Mouse (Mus musculus) kidney, adult 8-10 months (tissue): ENCODE measurements around the gene Sumo1.
"Not testable (repeated sequence)": the region's sequence is repeated elsewhere in the genome, so short reads cannot be mapped to it uniquely, and the experiment has no call there.

Experiments used
- DNase-seq, 2 experiments: peaks; one replicate each; pipeline ENCODE4 v3.0.0; 2022

The Sumo1 gene

GRCm38 (mm10) chr1:59633056-59633455 is 37.6 kb downstream of the Sumo1 start:
- DNase-seq, result no peak

DNA sequence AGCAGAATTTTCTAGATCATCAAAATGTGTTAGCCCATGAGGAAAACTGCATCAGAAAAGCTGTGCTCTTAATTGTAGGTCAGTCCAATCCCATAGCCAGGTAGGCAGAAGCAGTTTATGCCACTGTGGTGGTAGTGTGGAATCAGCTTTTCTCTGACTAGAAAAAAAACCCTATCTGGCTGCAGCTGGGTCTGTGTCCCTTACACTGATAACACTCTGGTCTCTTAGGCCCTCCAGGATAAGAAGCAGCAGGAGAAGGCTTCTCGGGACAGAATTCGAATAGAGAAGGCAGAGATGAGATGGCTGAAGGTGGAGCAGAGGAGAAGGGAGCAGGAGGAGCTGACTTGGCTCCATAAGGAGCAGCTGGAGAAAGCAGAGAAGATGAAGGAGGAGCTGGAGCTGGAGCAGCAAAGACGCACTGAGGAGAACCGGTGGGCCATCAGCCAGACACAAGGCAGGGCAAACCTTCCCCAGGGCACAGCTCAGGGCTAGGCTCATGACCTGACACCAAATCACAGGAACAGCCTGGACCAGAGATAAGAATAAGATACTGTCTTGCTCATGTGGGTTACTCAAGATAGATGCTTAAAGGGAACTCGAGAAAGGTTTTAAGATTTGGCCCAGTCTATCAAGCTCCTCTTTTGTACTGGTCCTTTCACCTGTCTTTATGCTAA is 38.5 kb downstream of the Sumo1 start:
- no peak for DNase-seq

- DNase-seq, result not testable (repeated sequence)
Measured at GRCm38 (mm10) chr1:59630356-59630755, 40.3 kb downstream of the Sumo1 start.

- DNase-seq, result no peak
Measured at GRCm38 (mm10) chr1:59629194-59629593, 41.4 kb downstream of the Sumo1 start.

DNA sequence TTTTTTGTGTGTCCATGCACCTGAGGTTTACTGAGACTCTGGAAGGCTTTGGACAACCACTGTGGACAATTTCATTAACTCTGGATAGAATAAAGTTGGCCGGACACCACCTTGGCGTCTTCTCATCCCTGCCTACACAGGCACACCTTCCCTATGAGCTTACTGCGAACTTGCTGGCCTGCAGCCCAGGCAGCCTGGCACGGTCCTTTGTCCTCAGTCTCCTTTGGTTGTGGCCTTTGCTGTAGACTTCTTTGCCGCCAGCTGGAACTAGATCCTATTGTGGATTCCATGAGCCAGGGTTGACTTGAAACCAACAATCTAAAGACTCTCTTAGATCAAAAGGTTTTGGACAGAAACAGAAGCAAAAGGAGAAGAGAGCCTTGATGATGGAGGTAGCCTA is 45.2 kb downstream of the Sumo1 start:
- no peak for DNase-seq

DNA sequence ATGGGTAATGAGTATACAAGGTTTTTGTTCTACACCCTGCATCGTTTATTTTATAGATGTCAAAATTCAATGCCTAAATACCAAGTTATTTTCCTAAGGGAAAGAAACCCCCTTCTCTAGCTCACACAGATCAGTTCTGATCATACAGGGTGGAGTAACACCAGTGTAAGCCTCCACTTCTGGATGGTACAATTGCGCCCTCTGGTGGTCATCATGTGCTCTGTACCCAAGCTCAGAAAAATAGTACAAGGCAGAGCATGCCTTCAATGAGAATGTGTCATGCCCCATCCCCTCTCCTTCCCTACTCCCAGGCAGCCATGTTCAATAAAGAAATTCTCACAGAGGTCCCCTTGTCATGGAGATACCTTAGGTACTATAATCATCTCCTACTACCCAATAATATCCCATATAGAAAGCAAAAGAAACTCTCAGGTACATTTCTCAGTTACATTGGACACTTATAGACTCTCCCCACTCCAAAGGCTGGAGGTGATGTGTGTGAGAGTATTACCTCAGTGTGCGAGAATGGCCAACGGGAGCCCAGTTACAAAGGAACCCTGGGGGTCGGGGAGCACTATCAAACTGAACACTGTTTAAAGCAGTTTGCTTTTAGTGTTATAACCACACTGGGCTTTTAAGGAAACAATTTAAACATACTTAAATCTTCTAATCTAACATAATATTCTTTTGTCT is 47.2 kb downstream of the Sumo1 start:
- peak; percentile 55 to 67 for DNase-seq

DNA sequence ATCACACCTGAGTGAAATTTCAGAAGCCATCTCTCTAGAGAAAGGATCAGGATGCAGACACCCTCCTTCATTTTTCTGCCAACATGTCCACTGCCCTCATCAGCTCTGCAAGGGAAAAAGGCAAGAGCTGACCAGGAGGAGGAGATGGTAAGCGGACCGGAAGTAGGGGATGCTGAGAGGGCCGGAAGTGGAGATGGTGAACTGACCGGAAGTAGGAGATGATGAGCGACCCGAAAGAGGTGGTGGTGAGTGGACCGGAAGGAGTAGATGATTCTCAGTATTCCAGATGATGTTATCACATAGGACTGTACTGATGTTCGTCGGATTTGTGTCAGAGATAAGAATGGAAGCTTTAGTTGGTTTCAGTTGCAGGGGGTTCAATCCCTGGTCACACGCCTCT is 51.4 kb downstream of the Sumo1 start:
- no peak for DNase-seq

- no peak for DNase-seq
Measured at GRCm38 (mm10) chr1:59615021-59615420, 55.6 kb downstream of the Sumo1 start.

DNA sequence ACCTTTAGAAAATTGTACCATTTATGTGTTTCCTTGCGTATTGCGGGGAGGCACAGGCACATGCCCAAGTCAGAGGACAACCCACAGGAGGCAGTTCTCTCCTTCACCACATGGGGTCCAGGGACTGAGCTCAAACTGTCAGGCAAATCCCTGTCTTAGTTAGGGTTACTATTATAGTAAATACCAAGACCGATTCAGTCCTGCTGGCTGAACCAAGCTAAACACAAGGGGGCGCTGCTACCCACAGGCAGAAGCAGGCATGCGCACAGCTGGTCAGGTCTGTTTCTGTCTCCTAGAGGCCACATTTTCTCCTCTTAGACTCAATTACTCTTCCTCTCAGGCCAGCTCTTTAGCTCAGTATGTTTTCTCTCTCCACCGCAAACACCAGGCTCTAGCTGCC is 56.8 kb downstream of the Sumo1 start:
- peak; percentile 13 to 61 for DNase-seq

DNA sequence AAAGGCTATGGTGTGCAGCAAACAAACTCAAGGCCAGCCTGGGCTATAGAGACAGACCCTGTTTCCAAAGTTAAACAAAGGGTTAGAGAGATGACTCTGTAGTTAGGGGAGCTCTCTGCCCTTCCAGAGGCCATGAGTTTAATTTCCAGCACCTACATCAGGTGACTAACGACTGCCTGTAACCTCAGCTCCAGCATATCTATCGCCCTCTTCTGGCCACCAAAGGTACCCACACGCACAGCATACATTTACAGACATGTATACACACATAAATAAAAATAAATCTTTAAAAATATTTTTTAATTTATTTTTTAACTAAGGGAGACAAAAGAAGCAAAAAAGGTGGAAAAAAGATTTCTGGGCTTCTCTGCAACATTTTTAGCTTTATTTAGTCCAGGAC is 59.7 kb downstream of the Sumo1 start:
- DNase-seq, result no peak

DNA sequence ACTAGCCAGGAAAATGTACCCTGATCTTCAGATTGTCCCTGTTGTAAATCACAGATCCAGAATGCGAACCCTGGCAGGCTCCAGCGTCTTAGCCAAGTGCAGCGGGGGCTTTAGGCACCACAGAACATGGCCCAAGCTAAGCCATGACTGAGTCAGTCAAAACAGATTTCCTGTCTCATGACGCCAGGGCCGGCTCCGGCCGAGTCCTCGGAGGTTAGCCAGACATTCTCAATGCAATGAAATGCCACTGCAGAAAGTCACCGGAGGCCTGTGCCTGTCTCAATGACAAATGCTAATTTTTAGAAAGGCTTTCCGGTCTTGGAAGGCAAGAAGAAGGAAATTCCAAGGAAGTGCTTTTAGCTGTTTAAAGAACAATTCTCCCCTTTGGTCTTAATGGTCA is 60.7 kb downstream of the Sumo1 start:
- peak; percentile 47 to 52 for DNase-seq

DNA sequence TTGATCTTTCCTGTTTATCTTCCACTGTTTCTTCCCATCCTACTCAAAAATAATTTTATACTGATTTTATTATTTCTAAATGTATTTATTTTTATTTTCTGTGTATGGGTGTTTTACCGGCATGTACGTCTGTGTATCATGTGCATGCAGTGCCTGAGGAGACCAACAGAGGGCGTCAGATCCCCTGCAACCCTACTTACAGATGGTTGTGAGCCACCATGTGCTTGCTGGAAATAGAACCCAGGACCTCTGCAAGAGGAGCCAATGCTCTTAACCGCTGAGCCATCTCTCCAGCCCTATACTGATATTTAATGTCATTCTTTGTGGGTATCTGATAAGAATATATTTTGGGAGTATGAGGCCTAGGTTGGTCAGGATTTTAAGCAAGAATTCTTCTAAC is 61.2 kb downstream of the Sumo1 start:
- no peak for DNase-seq

DNA sequence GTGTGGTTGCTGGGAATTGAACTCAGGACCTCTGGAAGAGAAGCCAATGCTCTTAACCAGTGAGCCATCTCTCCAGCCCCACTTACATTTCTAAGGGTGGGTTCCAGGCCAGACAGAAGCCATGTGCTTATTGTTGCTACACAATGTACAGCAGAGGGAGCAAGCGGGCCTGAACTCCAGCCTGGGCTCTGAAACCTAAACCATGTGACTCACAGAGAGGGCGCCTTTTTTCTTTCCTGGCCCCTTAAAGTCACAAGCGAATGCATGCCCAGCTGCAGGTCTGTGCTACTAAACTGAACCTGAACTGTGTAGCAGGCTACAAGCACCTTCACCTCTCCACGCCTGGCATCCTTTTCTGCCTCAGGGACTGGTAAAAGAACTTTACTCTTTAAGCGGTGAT is 61.7 kb downstream of the Sumo1 start:
- DNase-seq, result no peak

DNA sequence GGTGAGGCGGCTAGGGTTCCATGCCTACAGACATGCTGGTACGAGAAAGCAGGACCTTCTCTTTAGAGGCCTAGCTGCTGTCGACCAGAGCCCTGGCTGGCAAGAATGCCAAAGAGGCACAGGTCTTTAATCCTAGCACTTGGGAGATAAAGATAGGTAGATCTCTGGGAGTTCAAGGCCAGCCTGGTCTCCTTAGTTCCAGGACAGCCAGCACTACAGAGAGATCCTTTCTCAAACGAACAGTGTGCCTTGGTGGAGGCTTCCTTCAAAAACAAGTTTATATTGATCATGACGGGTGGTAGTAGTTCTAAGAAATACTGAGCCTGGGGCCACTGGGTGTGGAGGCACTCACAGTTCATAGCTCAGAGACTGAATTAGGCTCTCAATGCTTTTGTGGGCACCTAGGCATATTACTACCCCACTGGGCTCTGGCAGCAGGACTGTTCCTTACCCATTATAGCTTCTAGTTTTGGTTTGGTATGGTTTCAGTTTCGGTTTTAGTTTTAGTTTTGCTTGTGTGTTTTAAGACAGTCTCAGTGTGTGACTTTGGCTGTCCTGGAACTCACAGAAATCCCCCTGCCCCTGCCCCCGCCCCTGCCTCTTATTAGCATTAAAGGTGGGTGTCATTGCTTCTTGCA is 62.4 kb downstream of the Sumo1 start:
- DNase-seq, result no peak

DNA sequence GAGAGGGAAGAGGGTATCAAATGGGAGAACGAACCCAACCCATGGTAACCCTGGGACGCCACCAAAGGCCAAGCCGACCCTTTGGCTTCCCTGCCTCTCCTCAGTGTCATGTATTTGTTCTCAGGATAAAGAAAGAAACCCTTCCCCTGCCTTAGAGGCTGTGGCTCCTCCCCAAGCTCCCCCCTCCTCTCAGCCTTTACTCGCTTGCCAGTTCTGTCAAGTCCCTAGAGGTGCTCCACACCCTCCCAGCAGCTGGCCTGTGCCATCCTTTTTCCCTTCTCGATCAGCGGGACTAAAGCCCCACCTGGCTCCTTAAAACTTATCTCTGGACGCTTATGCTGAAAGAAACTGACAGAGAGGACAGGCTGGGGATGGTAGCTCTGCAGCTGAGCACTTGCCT is 63.6 kb downstream of the Sumo1 start:
- DNase-seq, result no peak

GRCm38 (mm10) chr1:59606479-59606878 is 64.2 kb downstream of the Sumo1 start:
- DNase-seq, result no peak

DNA sequence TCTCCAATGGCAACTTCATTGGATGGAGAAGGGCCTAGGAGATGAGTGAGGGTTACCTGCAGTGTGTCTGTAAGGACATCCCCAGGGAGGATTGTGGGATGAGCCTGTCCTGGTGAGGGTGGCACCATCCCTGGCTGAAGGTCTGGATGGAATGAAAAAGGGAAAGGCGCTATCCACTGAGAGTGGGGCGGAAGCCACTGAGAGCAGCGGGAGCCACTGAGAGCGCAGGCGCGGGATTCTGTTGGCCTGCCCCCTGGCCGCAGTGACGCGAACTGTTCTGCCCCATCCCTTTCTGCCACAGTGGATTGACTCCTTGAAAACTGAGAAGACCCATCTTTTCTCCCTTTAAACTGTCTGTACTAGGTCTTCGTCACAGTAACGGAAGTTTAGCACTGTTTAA is 66.7 kb downstream of the Sumo1 start:
- DNase-seq, result no peak

DNA sequence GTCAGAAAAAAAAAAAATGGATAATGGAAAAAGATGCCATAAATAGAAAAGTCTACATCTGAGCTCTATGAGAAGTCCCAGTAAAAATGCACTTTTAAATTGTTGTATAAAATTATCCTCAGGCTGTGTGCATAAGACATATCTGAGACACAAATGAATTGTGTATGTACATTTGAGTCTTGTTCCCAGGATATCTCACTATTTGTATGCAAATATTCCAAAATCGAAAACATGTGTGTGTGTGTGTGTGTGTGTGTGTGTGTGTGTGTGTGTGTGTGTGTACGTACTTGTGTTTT is 67.3 kb downstream of the Sumo1 start:
- DNase-seq, result no peak

- DNase-seq, result no peak
Measured at GRCm38 (mm10) chr1:59602531-59603416, 67.9 kb downstream of the Sumo1 start.

DNA sequence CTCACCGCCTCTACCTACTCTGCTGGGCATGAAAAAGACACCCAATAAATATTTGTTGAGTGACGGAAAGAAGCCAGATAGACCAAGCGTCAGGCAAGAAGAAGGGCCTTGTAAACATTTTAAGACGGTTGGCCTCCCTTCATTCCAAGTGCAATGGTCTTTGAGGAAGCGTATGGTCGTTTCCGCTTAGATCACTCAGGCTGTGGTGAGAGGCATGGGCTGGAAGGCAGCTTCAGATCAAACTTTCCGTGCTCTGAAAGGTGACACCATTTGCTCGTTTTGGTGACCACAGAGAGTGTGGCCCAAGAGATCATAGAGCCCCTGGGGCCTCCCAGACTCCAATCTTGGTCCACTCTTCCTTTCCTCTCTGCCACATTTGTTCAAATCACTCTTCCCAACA is 75.0 kb downstream of the Sumo1 start:
- no peak for DNase-seq

DNA sequence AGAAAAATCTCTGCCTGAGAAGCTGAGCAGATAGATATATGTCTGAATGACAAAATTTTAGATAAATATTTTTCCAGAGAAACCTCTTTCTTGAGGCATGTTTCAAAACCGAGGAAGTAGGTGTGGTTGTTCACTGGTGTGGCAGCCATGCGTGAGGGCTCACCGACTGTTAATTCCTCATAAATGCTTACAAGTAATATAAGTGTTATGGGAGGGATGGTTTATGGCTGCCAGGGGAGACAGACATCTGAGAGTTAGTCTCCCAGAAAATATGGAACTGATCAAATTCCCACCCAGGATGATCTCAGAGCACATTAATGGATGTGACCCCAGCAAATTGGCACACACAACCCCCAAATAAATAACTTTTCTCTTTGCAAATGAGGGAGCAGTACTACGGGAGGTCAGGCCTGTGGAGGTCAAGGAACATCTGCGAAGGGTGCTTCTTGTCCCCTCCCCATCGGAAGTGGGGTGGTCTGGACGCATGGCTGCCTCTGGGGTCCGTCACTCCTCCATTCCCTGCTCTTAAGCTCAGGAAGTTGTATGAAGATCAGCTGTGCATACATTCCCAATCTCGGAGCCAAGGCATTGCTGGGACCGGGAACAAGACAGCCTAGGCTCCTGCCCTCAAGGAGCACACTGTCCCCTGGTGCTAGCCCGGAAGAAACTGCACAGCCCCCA is 75.9 kb downstream of the Sumo1 start:
- DNase-seq, result no peak

GRCm38 (mm10) chr1:59593622-59594035 is 77.0 kb downstream of the Sumo1 start:
- DNase-seq, result no peak

DNA sequence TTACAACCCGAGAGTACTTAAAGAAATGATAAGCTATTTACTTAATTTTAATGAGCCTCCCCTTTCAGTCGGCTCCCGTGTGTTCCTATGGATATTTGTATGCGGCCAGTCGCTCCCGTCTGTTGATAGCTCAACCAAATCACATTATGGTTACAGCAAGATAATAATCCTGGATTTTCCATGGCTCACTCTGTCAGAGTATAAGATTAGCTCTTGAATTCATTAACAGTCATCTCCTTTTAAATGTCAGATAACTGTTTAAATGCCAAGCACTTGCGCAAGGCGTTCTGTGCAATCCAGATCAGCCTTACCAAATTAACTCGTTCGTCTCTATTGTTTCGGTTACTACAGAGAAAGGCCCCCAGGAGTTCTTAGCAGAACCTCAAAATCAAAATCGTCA is 77.8 kb downstream of the Sumo1 start:
- no peak for DNase-seq
